Mouse (Mus musculus): ENCODE results near the gene Prkag2.

Prkag2 gene

GRCm38 (mm10) chr5:25100516-25101125, at the start of gene Prkag2:
Gene Prkag2 (minus strand): TSS chr5:25100642.
- DNase-seq (ENCODE audit: low spot score), result peak; percentile 33

DNA sequence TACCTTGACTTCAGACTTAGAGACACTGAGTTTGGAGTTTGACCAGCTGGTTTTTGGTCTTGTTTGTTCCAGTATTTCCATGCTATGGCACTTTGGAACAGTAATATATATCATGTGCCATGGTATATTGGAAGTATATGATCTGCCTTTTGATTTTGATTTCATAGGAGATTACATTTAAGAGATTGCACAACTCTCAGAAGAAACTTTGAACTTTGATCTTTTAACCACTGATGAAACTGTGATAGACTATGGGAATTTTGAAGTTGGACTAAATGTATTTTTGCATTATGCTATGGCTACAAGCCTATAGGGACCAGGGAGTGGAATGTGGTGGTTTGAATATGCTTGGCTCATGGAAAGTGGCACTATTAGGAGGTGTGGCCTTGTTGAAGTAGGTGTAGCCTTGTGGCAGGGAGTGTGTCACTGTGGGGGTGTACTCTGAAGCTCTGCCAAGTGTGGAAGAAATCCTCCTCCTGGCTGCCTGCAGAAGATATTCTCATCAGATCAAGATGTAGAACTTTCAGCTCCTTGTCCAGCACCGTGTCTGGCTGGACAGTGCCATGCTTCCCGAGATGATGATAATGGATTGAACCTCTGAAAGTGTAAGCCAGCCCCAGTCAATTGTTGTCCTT, 49.0 kb upstream of the Prkag2 start:
- no peak for DNase-seq (ENCODE audit: low spot score)

GRCm38 (mm10) chr5:25146705-25147104, 46.3 kb upstream of the Prkag2 start:
- DNase-seq (ENCODE audit: low spot score), result no peak

DNA sequence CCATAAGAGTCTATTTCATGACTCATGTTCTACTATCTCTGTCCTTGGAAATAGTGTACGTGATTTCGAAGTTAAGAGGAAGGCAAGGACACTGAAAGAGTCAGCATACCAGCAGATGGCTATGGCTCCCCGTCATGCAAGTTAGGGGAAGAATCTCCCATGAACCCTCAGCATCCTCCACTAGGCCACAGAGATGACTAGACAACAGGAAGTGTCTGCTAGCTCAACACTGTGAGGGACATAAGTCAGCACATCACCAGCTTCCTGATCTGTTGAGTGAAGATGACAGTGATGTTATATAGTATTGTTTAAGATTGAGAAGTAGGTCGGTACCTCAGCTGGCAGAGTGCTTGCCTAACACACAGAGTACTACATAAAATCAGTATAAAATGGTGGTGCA, 27.4 kb upstream of the Prkag2 start:
- no peak for DNase-seq (ENCODE audit: low spot score)

GRCm38 (mm10) chr5:25125884-25126560, 25.6 kb upstream of the Prkag2 start:
- no peak for DNase-seq (ENCODE audit: low spot score)

DNA sequence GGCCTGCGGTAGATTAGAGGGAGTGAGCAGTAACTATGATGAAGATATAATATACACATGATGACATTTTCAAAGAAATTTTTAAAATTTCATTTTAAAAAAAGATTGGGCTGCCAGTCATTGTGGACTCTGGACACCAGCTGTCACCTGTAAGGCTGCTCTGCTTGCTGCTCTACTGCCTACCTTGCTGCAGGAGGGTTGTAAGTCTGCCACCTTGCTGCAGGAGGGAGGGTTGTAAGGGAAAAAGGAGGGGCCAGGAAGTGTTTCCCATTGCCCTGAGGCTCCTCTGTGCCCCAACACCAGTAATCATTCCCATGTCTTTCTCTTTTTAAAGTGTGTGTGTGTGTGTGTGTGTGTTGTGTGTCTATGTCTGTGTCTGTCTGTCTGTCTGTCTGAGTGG, 22.1 kb upstream of the Prkag2 start:
- no peak for DNase-seq (ENCODE audit: low spot score)

DNA sequence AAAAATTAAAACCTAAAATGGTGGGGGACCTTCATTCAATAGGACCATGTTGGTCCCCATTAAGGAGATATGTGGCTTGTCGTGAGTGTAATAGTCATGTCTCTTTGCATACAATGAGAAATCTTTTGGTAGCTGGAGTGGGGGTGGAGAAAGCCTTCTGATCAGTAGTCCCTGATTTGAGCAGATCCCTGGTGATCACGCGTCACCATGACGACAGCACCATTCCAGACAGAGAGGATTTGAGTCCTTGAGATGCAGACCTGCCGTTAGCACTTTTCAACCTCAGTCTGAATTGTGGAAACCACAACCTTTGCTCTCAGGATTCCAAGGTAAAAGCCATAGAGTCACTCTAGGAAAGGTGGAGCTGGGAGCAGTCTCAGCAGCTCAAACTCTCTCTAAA, 18.7 kb upstream of the Prkag2 start:
- DNase-seq (ENCODE audit: low spot score), result no peak

DNA sequence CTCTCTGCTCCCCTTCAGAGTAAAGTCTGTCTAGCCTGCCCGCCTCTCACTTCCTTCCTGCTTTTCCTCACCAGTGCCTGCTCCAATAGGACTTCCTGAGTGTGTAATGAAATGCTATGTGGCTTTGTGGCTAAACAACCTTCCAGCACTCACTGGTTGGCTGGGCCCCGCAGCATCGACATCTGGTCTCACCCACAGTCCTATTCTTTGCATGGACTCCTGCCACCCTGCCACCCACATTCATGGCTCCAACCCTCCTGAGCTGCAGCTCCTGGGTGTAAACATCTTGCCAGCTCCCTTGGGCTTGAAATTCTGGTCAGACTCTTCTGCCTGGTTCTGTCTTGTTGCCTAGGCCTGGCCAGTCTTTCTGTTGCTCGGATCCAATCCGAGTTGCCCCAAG, 15.6 kb upstream of the Prkag2 start:
- no peak for DNase-seq (ENCODE audit: low spot score)

DNA sequence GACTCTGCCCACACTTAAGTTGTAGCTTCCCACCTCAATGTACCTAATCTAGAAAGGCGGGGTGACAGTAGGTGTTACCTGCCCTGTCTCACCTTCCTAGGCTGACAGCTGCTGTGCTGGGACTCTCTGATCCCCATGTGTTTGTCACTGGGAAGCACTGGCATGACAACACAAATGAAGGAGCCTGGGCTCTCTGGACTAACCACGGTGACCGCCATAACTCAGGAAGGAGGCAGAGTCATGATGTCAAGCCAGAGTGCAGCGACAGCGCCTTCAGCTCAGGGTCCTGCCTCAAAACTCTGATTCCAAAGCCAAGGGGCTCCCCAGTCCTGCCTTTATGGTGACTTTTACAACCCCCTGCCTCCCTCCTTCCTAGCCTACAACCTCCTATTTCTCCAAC, 14.8 kb upstream of the Prkag2 start:
- DNase-seq (ENCODE audit: low spot score), result no peak

DNA sequence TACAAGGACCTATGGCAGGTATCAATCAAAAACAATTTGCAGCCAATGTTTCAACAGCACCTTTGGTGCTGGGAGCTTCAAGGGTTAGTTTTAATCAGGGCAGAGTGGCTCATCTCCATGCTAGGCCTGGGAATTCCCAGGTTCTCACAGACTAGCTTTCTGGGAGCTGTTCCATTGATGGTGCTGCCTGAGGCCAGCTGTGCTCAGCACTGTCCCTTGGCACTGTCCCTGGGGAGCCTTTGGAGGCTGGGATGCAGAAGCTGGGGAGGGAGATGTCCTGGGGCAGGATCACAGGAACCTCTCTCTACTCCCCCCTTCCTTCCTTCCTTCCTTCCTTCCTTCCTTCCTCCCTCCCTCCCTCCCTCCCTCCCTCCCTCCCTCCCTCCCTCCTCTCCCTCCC, 13.7 kb upstream of the Prkag2 start:
- no peak for DNase-seq (ENCODE audit: low spot score)

DNA sequence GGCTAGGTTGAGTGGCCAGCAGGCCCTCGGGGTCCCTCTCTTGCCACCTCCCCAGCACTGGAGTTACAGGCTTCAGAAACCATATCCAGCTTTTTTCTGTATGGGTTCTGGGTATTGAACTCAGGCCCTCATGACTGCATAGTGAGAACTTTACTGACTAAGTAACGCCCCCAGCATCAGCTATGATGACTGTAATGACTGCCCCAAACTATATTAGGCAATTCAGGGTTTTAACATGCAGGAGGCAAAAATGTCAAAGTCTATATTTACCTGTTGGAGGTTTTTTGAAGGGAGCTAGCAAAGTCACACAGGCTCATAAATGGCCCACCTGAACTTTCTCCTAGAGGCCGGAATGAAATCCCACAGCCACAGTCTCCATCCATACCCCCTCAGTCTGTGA, 9.9 kb upstream of the Prkag2 start:
- no peak for DNase-seq (ENCODE audit: low spot score)

DNA sequence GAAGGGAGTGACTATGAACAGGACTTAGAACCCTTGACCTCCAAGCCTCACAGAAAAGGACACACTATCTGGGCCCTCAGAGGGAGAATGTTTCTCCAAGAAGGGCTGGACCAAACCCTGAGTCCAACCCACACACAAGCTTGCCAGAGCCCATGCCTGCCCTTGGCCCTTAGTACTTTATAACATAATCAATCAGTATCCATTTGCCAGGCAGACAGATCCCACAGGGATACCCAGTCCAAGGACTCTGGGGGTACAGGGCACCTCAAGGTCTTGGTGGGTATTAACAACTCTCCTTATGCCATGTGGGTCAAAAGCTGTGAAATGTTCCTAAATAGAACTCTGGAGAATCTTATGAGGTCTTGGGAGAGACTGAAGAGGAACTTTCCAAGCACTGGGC, 5.3 kb upstream of the Prkag2 start:
- DNase-seq (ENCODE audit: low spot score), result no peak

- DNase-seq (ENCODE audit: low spot score), result no peak
Observed at GRCm38 (mm10) chr5:25101126-25101523, 683 bp upstream of the Prkag2 start.

- DNase-seq (ENCODE audit: low spot score), result no peak
Observed at GRCm38 (mm10) chr5:25100157-25100515, 306 bp downstream of the Prkag2 start.

DNA sequence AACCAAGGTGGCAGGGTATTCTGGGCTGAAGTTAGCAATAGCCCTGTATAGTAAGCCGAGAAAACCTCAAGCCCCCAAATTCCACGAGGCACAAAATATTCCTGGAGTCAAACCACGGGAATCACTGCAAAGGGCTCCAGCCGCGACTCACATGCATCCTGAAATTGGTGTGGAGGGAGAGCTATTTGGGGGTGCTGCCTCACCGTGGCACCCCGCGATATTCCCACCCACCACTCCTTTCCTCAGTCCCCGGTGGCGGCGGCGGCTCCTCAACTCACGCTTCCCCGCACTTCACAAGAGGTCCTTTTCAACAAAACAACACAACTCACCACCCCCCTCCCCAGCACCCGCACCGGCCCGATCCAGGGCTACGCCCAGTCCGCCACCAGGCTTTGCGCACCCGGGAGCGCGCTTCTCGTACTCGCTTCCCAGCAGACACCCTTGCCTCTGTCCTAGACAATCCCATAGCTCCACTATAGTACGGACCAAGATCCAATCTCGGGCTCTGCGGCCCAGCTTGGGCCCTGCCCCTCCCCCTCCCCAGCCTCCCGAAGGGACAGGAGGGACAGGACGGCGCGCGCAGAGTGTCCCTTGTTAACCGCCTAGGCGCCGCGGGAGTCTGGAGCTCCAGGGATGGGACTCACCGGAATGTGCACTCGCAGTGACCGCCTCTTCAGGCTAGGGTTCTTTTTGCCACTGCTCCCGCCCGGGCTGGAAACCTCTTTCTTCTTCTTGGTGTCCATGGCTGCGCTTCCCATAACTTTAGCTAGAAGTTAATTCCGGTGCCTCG, 880 bp downstream of the Prkag2 start:
- DNase-seq (ENCODE audit: low spot score), result peak; percentile 23

DNA sequence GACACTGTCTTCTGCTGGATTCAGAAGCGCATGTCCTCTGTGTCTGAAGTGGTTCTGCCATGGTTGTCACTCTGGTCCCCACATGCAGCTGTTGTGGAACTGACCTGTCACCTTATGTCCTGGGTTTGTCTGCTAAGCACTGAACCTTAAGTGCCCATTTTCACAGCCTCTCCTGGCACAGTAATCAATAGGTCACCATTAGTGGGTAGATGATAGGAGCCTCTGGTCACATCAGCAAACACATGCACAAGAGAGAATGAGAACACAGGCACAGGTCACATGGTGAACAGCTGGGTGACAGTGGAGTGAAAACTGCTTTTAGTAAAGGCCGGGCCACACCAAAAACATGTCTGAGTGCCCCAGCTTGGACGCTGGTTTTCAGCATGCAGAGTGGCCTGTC, 2.6 kb downstream of the Prkag2 start:
- DNase-seq (ENCODE audit: low spot score), result no peak

DNA sequence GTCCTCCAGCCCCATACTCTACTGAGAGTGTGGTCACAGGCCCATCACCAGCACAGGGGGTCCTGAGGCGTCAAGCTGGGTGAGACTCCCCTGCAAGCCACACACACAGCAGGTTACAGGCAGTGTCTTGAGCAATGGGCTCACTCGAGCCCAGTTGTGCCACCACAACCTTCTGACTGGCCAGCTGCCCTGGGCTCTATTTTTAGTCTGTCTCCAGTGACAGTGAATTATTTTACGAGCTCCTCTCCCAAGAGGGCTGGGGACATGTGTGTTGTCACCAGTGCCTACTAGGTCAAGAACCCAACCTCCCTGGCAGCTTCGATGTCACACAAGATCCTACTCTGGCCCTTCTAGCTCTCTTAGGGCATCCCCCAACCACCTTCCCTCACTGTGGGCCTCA, 4.0 kb downstream of the Prkag2 start:
- no peak for DNase-seq (ENCODE audit: low spot score)

DNA sequence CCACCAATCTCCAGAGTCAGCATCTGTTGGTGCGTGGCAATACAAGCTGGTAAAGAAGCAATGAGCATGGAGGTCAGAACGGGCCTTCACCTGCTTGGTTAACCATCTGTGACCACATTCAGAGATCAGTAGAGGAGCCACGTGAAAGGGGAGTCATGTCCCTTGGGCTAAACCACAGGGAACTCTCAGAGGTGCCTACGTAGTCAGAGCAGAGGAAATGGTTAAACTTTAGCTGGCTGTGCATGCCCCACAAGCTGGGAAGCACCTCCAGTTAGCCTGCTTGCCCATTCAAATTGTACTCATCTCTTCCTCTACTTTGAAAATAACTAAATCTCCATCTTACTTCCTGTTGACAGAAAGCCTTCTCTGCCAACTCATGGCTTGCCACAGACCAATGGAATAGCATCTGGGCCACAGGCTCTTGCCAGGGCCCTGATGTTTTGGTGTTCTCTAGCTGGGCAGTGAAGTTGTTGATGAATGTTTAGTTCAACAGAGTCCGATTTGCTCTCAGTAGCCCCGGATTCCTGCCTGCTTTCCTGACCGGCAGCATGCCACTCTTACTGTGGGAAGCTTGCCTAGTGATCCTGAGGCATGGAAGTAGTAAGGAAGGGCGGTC, 7.7 kb downstream of the Prkag2 start:
- DNase-seq (ENCODE audit: low spot score), result no peak

GRCm38 (mm10) chr5:25089258-25089972, 11.0 kb downstream of the Prkag2 start:
- DNase-seq (ENCODE audit: low spot score), result no peak

GRCm38 (mm10) chr5:25088633-25089032, 11.8 kb downstream of the Prkag2 start:
- DNase-seq (ENCODE audit: low spot score), result no peak

DNA sequence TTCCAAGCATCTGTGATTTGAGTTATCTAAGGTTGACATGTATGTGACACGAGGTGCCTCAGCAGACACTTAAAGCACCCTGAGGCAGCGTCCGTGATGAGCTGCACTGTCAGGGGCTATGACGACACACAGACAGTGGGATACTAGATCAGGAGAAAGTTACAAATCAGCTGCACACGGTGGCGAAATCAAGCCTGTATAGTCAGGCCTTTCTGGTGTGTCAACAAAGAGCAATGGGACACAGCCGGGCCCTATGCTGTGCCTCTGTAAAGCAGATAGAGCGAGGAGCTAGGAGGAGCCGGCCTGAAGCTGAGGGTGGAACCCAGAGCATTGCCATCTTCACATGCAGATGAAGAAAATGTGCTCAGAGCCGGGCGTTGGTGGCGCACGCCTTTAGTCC, 12.3 kb downstream of the Prkag2 start:
- DNase-seq (ENCODE audit: low spot score), result no peak

- no peak for DNase-seq (ENCODE audit: low spot score)
Observed at GRCm38 (mm10) chr5:25087064-25087463, 13.4 kb downstream of the Prkag2 start.

All from urinary bladder, postnatal 10 days (tissue).